Mouse (Mus musculus) ES-Bruce4 (cell line): ENCODE data around the gene Ksr1.

ENCODE experiments used
- CTCF ChIP-seq: IDR thresholded peaks from one replicate; pipeline ENCODE4 v1.8.1; 2011; ENCODE audit warnings: low read depth, low read length
- POLR2A ChIP-seq: IDR thresholded peaks from one replicate; pipeline ENCODE4 v1.8.1; 2011; ENCODE audit warnings: low read length; ENCODE audit not compliant: insufficient read depth

DNA sequence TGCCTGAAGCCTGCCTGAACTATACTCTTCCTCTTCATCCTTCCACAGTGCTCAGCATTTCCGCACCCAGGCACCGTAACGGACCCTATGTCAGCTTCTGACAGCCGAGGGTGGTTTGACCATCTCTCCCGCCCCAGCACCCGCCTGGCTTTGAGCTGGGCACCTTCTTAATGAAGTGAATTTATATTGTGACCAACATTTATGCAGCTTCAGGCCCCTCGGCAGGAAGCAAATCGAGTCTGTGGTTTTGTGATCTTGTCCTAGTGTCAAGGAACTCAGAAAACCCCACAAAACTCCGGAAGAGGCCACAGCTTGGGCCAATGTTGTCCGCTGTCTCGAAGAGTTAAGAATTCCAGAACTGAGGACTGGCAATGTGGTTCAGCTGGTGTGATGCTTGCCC is 112.6 kb downstream of the Ksr1 start:
- TF ChIP-seq POLR2A (no peak), CTCF (no peak)
